Mouse (Mus musculus): ENCODE measurements around the gene 9130213A22Rik.

9130213A22Rik gene

DNA sequence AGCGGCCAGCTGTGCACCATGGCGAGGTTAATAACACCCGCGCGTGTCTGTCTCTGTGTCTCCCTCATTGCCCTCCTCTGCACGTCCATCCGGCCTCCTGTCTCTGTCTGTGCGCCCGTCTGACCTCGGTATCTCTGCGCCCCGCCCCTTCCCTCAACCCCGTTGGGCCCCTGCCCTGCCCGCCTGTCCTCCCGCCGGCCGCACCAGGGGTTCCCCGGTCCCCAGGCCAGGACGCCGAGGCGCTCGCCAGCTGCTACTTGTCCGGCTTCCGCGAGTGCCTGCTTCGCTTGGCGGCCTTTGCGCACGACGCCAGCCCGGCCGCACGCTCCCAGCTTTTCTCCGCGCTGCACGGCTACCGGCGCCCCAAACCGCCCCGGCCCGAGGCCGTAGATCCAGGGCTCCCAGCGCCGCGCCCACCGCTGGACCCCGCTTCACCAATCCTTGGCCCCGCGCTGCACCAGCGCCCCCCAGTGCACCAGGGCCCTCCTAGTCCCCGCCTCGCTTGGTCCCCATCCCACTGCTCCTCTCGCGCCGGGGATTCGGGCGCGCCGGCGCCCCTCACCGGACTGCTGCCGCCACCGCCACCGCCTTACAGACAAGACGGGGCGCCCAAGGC is at the start of gene 9130213A22Rik:
Gene 9130213A22Rik, minus strand, starts transcription at position 254 of the 616 bp plus-strand sequence.
- in situ Hi-C loops (cut with MboI; ENCODE audit: low sequenced_read_pairs) = no loop called here

DNA sequence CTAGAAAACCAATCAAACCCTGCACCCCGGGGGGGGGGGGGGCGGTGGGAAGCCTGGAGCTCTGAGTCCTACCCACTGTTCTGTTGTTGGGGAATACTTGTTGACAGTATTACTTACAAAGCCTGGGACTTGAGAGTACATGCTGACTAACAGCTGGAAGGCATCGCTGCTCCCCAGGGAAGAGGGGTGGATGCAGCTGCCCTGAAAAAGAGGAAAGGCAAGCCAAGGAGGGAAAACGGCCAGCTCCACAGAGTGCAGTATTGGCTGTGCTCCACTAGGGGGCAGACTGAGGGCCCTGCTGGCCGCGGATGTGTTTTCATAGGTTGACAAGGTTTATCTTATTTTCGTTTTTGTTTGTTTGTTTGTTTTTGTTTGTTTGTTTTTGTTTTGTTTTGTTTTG is 49.2 kb upstream of the 9130213A22Rik start:
- in situ Hi-C loops (cut with MboI; ENCODE audit: low sequenced_read_pairs) = no loop called here

DNA sequence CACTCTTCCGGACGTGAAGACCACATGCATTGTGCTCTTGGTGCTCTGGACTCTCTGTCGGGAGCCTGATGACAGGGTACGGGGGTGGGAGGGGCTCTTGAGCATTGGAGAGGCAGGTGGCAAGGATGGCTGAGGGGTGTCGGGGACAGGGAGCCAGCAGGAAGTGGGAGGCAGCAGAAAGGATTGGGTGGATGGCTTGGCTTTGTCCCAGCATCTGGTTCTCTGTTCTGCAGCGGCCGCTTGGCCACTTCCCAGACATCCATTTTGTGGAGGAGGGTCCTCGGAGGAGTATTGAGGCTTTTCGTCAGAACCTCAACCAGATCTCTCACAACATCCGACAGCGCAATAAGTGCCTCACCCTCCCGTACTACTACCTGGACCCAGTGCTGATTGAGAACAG is 46.9 kb upstream of the 9130213A22Rik start:
- in situ Hi-C loops (cut with MboI; ENCODE audit: low sequenced_read_pairs) = no loop called here

DNA sequence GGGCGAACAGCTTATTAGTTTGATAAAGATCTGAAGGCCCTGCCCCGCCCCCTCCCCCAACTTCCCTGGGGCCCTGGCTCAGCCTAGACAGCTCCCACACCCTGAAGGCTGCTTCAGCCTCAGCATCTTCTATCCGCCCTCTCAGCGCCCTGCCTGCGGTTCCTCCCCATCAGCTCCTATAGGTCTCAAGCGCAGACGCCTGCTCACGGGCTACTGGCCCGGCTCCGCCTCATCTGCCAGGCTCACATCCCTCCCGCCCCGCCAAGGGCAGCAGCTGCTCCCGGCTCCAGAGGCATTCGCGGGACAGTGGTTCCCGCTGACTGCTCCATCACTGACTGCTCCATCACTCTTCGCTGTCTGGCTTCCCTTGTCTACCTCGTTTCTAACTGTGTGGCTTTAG is 34.4 kb upstream of the 9130213A22Rik start, which contains the start of gene Alox12b:
Gene Alox12b, plus strand, starts transcription at position 190 of the 400 bp plus-strand sequence.
- in situ Hi-C loops (cut with MboI; ENCODE audit: low sequenced_read_pairs) = no loop called here

DNA sequence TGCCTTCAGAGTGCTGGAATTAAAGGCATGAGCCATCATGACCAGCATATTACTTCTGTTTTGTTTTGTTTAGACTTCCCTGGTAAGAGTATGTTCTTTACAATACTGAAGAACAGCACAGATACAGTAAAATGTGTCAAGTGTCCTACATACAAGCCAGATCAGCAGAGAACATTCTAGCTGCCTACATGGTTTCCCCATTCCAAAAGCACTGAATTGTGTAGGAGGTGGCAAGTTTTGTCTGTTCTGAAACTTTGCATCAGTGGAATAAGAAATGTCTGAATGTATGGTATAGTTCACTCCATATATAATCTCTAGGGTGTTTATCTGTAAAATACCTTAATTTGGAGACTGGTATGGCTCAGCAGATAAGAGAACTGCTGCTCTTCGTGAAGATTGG is 33.0 kb upstream of the 9130213A22Rik start:
- in situ Hi-C loops (cut with MboI; ENCODE audit: low sequenced_read_pairs) = no loop called here

DNA sequence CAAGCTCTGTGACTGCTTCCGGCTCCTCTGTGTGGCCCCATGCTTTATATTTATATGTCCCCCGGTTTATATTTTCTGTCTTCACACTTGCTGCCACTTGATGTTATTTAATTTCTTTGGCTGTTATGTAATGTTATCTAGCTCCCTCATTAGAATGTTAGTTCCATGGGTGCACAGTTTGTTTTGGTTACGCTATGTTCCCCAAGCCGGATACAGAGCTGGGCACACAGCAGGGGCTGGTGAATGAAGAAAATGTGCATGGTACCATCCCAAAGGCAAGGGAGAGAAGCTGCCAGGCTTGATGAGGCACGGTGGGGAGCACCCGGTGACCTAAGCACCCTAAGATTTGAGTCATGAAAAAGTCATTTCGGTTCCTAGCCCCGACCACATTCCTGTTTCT is 31.4 kb upstream of the 9130213A22Rik start:
- in situ Hi-C loops (cut with MboI; ENCODE audit: low sequenced_read_pairs) = no loop called here

DNA sequence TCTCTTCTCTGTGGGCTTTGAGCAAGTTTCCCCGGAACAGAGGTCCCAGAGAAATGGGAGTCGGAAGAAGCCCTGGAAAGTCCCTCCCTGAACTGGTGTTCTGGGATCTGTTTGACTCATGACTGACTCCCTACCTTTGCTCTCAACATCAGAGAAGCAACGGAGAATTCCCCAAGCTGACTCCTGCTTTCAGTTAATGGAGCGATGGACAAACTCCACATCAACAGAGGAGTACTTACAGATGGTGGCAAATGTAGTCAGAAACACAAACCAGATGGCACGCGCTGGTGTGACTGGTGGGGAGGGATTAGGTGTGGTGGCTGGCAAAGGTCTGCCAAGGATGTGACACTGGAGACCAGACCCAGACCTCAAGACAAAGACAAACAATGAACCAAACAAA is 28.6 kb upstream of the 9130213A22Rik start:
- in situ Hi-C loops (cut with MboI; ENCODE audit: low sequenced_read_pairs) = no loop called here

DNA sequence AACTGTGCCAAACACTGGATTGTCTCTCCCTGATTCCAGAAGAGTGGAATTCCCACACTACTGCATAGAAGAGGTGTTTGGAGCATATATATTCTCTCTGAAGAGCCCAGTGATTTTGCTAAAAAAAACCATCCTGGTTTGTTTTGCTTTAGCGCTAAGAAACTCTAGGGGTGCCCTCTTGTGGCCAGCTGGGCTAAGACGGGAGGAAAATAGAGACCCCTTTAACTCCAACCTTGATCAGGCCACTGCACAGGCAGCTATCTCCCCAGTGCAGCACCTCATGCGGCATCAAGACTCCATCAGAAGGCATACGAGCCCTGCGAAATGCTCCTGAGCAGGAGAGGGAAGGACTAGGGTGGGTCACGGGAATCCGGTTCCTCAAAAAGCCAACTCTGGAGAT is 28.1 kb upstream of the 9130213A22Rik start:
- in situ Hi-C loops (cut with MboI; ENCODE audit: low sequenced_read_pairs) = no loop called here

DNA sequence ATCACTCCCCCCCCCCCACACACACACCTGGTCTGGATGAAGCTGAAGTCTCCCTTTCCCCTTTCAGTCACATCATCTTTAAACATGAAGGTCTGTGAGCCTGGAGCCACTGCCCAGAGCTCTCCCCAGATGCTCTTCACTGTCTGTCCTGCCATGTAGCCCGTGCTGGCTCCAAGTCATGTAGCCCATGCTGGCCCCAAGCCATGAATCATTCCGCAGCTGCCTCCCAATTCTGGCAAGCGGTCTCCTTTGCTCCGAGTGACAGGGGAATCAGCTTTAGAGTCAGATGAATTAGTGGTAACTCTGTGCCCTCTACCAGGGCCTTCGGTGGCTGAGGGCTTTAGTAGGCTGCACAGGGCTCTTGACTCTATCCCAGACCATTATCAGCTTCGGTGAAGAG is 27.3 kb upstream of the 9130213A22Rik start:
- in situ Hi-C loops (cut with MboI; ENCODE audit: low sequenced_read_pairs) = no loop called here

DNA sequence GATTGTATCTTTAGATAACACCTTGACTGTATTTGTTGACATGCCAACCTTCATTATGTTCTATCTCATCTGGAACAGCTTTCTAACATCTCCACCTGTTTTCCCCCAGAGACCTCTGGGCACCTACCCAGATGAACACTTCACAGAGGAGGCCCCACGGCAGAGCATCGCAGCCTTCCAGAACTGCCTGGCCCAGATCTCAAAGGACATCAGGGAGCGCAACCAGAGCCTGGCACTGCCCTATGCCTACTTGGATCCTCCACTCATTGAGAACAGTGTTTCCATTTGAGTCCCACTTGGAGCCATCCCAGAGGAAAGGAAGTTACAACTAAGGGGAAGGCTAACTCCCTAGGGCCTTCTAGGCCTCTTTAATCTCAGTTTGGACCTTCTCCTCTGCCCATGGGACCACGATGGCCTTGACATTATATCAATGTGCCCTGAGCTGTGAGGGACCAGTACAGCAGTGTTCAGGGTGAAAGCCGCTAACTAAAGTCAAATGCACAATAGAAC is 26.1 kb upstream of the 9130213A22Rik start:
- in situ Hi-C loops (cut with MboI; ENCODE audit: low sequenced_read_pairs) = no loop called here

DNA sequence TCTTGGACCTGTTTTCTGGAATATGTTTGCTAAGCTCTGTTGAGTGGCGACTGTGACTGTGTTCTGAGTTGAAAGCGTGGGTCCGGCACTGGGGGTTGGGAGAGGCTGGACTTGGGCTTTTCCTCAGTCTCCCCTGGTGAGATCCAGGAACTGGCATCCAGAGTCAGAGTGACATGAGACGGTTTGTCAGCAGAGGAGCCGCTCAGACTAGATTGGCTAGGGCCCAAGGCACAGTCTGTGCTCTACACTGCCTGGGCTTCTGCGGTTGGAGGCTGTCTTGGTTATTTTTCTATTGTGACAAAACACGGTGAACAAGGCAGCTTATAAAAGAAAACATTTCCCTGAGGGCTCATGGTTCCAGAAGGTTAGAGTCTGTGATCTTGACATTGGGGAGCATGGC is 25.2 kb upstream of the 9130213A22Rik start:
- in situ Hi-C loops (cut with MboI; ENCODE audit: low sequenced_read_pairs) = no loop called here

DNA sequence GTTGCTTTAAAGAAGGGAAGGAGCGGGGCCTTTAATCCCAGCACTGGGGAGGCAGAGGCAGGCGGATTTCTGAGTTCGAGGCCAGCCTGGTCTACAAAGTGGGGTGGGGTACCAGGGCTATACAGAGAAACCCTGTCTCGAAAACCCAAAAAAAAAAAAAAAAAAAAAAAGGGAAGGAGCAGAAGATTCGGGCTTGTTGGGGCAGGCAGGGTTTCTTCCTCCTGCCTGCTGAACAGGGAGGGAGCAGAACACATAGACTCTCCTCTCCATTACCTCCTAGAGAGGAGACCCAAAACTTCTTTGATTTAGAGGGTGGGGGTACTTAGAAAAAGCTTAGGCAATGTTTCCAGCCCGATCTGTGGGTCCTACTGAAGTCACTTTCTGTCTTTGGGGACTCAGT is 13.0 kb upstream of the 9130213A22Rik start:
- in situ Hi-C loops (cut with MboI; ENCODE audit: low sequenced_read_pairs) = no loop called here

DNA sequence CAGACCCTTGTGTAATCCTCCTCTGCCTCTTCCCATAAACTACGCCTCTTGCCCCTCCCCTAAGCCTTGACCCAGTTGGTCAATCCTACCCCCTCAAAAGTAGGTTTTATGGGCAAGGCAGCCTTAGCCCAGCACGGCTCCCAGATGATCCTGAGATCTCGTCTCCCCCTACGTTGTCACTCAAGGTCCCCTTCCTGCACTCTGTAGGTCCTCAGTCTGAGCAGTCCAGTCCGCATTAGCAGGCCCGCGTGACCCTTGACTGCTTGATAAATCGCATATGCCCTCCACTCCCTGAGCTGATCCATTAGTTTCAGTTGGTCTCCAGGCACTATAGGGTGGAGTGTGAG is 12.2 kb upstream of the 9130213A22Rik start:
- in situ Hi-C loops (cut with MboI; ENCODE audit: low sequenced_read_pairs) = no loop called here

DNA sequence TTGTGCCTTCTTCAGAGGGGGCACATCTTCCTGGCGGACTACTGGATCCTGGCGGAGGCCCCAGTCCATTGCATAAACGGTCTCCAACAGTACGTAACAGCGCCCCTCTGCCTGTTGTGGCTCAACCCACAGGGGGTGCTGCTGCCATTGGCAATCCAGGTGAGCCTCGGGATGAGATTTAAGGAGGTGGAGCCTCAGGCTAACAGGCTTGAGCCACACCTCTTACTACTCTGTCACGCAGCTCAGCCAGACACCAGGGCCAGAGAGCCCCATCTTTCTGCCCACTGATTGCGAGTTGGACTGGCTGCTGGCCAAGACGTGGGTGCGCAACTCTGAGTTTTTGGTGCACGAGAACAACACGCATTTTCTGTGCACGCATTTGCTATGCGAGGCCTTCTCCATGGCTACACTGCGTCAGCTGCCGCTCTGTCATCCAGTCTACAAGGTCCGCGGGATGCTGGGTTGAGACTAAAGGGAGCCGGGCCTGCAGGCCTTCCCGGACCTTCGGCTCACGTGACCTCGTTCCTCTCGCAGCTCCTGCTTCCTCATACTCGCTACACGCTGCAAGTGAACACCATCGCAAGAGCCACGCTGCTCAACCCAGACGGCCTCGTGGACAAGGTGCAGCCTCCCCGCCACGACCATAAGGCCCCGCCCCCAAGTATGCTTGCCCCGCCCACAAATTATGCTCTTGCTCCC is 11.7 kb upstream of the 9130213A22Rik start:
- in situ Hi-C loops (cut with MboI; ENCODE audit: low sequenced_read_pairs) = no loop called here

DNA sequence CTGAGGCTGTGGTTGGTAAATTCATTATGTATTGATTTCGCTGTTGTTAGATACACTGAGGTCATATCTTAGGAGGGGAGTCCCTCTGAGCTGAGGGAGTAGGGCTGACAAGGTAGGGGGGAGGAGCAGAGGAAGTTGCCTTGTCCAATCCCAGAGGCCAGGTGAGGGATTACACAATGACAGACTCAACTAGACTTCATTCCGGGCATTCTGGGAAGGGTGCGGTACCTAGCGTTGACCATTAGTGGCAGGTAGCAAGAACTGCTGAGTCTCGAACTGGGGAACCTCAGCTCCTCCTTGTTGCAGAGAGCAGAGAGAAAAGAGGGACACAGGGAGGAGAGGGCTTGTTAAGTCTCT is 11.2 kb upstream of the 9130213A22Rik start:
- in situ Hi-C loops (cut with MboI; ENCODE audit: low sequenced_read_pairs) = no loop called here

DNA sequence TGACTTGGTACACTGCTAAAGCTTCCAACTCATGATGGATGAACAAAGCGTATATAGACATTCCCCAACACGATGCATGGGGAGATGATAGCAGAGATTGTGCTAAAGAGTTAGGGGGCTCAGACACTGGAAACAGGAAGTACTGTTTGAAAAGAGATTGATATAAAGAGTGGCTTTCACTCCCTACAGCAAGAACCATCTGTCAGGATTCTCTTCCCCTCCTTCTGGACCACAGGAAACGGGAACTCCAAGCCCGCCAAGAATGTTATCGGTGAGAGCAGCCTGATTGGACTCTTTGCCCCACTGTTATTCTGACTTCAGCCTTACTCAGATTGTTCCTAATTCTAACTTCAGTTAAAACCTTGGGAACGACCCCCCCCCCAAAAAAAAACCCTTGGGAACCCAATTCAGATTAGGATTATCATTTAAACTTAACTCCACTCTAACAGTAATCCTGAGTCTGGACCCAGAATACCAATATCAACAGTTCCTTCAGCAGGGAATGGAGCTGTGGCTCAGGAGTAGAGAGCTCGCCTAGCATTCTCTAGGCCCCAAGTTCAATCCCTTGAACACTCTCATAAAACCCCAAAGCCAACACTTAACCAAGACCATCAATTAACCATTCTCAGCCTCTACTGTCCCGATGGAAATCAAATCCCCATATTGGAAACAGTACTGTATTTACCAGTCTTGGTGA is 6.2 kb upstream of the 9130213A22Rik start:
- in situ Hi-C loops (cut with MboI; ENCODE audit: low sequenced_read_pairs) = no loop called here

DNA sequence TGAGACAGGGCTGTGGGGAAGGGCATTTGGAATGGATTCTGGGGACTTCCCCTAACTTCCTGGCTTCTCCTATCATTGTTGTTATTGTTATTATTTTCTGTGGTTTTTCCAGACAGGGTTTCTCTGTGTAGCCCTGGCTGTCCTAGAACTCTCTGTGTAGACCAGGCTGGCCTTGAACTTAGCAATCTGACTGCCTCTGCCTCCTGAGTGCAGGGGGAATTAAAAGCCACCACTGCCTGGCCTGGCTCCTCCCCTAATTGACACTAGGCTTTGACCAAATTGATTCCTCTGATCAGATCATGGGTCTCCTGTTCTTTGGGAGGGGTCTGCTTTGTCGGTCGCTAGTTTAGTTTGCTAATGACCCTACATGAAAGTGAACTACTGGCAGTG is 4.3 kb upstream of the 9130213A22Rik start:
- in situ Hi-C loops (cut with MboI; ENCODE audit: low sequenced_read_pairs) = no loop called here

DNA sequence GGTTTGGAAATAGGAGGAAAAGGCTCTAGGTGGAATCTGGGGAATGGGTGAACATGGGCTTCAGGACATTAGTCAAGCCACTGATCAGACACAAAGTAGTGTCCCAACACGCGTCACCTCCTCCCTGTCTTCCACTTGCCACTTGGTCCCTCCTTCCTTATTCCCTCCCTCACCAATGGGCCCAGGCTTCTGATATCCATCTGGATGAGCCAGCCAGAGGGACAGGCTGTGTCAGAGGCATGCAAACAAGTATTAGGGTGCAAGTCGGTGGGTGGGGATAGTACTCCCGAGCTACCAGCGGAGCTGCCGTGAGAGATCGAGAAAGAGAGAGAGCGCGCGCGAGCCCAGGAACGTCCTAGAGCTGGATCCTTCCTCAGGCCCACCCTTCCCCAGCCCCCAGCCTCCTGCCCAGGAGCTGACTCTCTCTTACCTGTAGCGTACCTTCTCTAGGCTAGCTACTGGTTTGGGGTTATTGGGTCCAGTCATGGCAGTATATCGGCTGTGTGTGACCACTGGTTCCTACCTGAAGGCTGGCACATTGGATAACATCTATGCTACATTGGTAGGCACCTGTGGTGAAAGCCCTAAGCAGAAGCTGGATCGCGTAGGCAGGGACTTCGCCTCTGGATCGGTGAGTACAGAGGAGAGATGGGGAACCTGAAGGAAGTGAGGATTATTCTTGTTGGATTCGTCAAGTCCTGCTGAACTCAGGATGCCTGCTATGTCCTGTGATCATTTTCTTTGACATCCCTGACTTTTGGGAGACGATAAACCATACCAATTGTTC is 3.7 kb upstream of the 9130213A22Rik start:
- in situ Hi-C loops (cut with MboI; ENCODE audit: low sequenced_read_pairs) = no loop called here

DNA sequence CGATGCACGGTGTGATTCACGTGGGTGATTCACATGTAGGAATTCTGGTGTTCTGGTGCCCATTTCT is 3.3 kb upstream of the 9130213A22Rik start, which contains the start of gene Aloxe3:
Gene Aloxe3, plus strand, starts transcription at position 45 of the 67 bp plus-strand sequence.
- in situ Hi-C loops (cut with MboI; ENCODE audit: low sequenced_read_pairs) = no loop called here

DNA sequence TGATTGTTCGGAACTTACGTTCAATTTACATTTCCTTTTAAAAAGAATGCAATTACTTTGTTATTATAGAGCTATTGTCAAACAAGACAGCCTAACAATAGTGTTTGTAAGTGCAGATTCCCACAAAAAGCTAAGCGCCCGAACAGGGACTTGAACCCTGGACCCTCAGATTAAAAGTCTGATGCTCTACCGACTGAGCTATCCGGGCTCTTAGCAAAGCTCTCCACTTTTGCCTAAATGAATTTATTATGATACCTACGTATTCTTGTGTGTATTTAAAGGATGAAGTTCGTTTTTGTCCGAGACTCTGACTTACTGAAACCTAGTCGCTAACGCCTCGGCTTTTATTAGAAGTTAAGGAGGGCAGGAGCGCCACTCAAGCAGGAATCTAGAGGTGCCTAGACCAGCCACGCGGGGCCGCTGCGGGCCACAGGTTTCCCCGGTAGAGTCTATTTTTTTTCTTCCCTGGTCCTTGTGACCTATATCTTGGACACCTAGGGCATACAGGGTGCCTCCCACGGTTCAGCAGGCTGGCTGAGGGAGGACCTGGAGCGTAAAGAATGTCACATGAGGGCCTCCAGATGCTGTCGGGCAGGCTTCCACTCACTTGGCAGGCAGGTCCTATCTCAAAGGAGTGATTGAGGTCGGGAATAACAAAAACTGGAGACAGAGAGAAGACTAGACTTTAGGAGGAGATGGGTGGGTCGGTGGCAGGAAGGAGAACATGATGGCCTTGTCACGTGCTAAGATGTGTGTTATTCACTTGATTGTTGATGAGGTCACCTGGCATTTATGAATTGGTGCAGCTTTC is 2.9 kb upstream of the 9130213A22Rik start:
- in situ Hi-C loops (cut with MboI; ENCODE audit: low sequenced_read_pairs) = no loop called here

DNA sequence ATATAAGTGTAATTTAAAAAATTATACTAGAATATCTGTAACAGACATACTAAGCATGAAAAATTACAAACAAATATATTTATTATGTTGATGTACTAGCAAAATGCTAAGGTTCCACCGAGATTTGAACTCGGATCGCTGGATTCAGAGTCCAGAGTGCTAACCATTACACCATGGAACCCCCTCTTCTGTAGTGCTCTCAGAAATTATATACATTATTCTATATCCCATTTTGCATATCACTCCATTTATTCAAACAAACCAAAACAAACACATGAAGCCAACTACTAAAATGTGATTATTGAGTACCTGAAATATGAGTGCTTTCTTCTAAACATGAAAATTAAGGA is 2.1 kb upstream of the 9130213A22Rik start:
- in situ Hi-C loops (cut with MboI; ENCODE audit: low sequenced_read_pairs) = no loop called here
